Mouse (Mus musculus): ENCODE results near the gene Rabl6. TPM values are rescaled to one million over a fixed set of nuclear protein-coding genes. Genes with fewer than 3 reads are reported as not detected.

Gene Rabl6
- polyA plus RNA-seq, 1 experiment from 2014 or later: 81.1 TPM

DNA sequence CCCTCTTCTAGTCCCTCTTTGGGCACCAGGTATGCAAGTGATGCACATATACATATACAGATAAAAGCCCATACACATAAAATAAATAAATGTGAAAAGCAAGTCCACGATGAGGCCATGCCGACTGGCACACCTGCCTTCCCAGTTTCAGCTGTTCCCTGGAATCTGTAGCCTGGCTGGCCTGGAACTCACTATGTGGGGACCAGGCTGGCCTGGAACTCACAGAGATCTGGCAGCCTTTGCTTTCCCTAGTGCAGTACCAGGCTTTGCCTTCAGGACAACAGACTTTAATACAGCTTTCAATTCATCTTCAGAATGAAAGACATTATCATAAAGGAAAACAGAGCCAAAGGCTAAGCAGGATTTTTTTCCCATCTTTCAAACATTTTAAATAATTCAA lies 74.6 kb downstream of the Rabl6 start:
- peaks cover 35% of the 10 kb centered on the region for H3K36me3 ChIP-seq
- no peak overlapping the region for H3K4me3 ChIP-seq
- no peaks in the 10 kb centered on the region for H3K9me3 ChIP-seq
- no peak overlapping the region for H3K27ac ChIP-seq (replicated peaks)
- no peaks in the 10 kb centered on the region for H3K4me1 ChIP-seq
- WGBS: 91% methylated on average over 2 of the region's 2 CpGs
- H3K9ac ChIP-seq (replicated peaks): no peak overlapping the region
- H3K4me2 ChIP-seq (replicated peaks): no peak overlapping the region
- no peaks in the 10 kb centered on the region for H3K27me3 ChIP-seq
- no peak for ATAC-seq (replicated peaks)

Other genes starting within 250 kb of the Rabl6 start
- gene Uap1l1, start 242.8 kb downstream of the Rabl6 start, polyA plus RNA-seq (2015; fragmentation: Nextera tagmentation; extraction: Ambion mirVana): 4.1 and 5.1 TPM in 2 replicates
- gene Sapcd2, start 236.2 kb downstream of the Rabl6 start, polyA plus RNA-seq (2015; fragmentation: Nextera tagmentation; extraction: Ambion mirVana): 31.9 and 32.6 TPM in 2 replicates
- gene Entpd2, start 212.6 kb downstream of the Rabl6 start, polyA plus RNA-seq (2015; fragmentation: Nextera tagmentation; extraction: Ambion mirVana): 3.6 and 4.8 TPM in 2 replicates
- 406 and 408 TPM in 2 replicates for gene Npdc1, start 209.2 kb downstream of the Rabl6 start, polyA plus RNA-seq (2015; fragmentation: Nextera tagmentation; extraction: Ambion mirVana)
- gene Fut7, start 185.3 kb downstream of the Rabl6 start, polyA plus RNA-seq (2015; fragmentation: Nextera tagmentation; extraction: Ambion mirVana): 0.20 TPM in 1 of 2 replicates, not detected in the other
- 11.6 and 14.1 TPM in 2 replicates for gene Abca2, start 179.8 kb downstream of the Rabl6 start, polyA plus RNA-seq (2015; fragmentation: Nextera tagmentation; extraction: Ambion mirVana)
- 3.3 and 3.4 TPM in 2 replicates for gene Clic3, start 151.7 kb downstream of the Rabl6 start, polyA plus RNA-seq (2015; fragmentation: Nextera tagmentation; extraction: Ambion mirVana)
- 100 and 101 TPM in 2 replicates for gene Paxx, start 147.4 kb downstream of the Rabl6 start, polyA plus RNA-seq (2015; fragmentation: Nextera tagmentation; extraction: Ambion mirVana)
- 112 and 123 TPM in 2 replicates for gene Ptgds, start 138.5 kb downstream of the Rabl6 start, polyA plus RNA-seq (2015; fragmentation: Nextera tagmentation; extraction: Ambion mirVana)
- gene Lcn12, start 114.6 kb downstream of the Rabl6 start, polyA plus RNA-seq (2015; fragmentation: Nextera tagmentation; extraction: Ambion mirVana): not detected in 2 replicates
- gene Fbxw5, start 107.8 kb downstream of the Rabl6 start, polyA plus RNA-seq (2015; fragmentation: Nextera tagmentation; extraction: Ambion mirVana): 128 and 130 TPM in 2 replicates
- 3.4 and 4.7 TPM in 2 replicates for gene C8g, start 106.8 kb downstream of the Rabl6 start, polyA plus RNA-seq (2015; fragmentation: Nextera tagmentation; extraction: Ambion mirVana)
- 28.2 and 28.6 TPM in 2 replicates for gene Traf2, start 61.6 kb downstream of the Rabl6 start, polyA plus RNA-seq (2015; fragmentation: Nextera tagmentation; extraction: Ambion mirVana)
- gene Edf1, start 50.7 kb downstream of the Rabl6 start, polyA plus RNA-seq (2015; fragmentation: Nextera tagmentation; extraction: Ambion mirVana): 368 and 393 TPM in 2 replicates
- gene Mamdc4, start 33.7 kb downstream of the Rabl6 start, polyA plus RNA-seq (2015; fragmentation: Nextera tagmentation; extraction: Ambion mirVana): 4.2 and 5.3 TPM in 2 replicates
- 151 and 158 TPM in 2 replicates for gene Phpt1, start 33.3 kb downstream of the Rabl6 start, polyA plus RNA-seq (2015; fragmentation: Nextera tagmentation; extraction: Ambion mirVana)
- gene Ajm1, start 26.8 kb downstream of the Rabl6 start, polyA plus RNA-seq (2015; fragmentation: Nextera tagmentation; extraction: Ambion mirVana): 5.5 and 5.9 TPM in 2 replicates
- gene Ccdc183, start 9.2 kb upstream of the Rabl6 start, polyA plus RNA-seq (2015; fragmentation: Nextera tagmentation; extraction: Ambion mirVana): 0.14 and 0.20 TPM in 2 replicates
- 23.8 and 25.0 TPM in 2 replicates for gene Tmem141, start 13.5 kb upstream of the Rabl6 start, polyA plus RNA-seq (2015; fragmentation: Nextera tagmentation; extraction: Ambion mirVana)
- 2.2 and 2.7 TPM in 2 replicates for gene Fcna, start 19.5 kb upstream of the Rabl6 start, polyA plus RNA-seq (2015; fragmentation: Nextera tagmentation; extraction: Ambion mirVana)
- gene Lcn8, start 44.6 kb upstream of the Rabl6 start, polyA plus RNA-seq (2015; fragmentation: Nextera tagmentation; extraction: Ambion mirVana): not detected in 2 replicates
- gene Lcn5, start 49.4 kb upstream of the Rabl6 start, polyA plus RNA-seq (2015; fragmentation: Nextera tagmentation; extraction: Ambion mirVana): not detected in 2 replicates
- gene Lcn6, start 68.3 kb upstream of the Rabl6 start, polyA plus RNA-seq (2015; fragmentation: Nextera tagmentation; extraction: Ambion mirVana): not detected in 2 replicates
- gene Lcn10, start 74.2 kb upstream of the Rabl6 start, polyA plus RNA-seq (2015; fragmentation: Nextera tagmentation; extraction: Ambion mirVana): not detected in 2 replicates
- gene Obp2a, start 91.5 kb upstream of the Rabl6 start, polyA plus RNA-seq (2015; fragmentation: Nextera tagmentation; extraction: Ambion mirVana): not detected in 2 replicates
- gene Bmyc, start 98.2 kb upstream of the Rabl6 start, polyA plus RNA-seq (2015; fragmentation: Nextera tagmentation; extraction: Ambion mirVana): 115 TPM in 2 replicates
- gene Obp2b, start 128.5 kb upstream of the Rabl6 start, polyA plus RNA-seq (2015; fragmentation: Nextera tagmentation; extraction: Ambion mirVana): not detected in 2 replicates
- not detected in 2 replicates for gene Lcn3, start 157.0 kb upstream of the Rabl6 start, polyA plus RNA-seq (2015; fragmentation: Nextera tagmentation; extraction: Ambion mirVana)
- not detected in 2 replicates for gene Lcn11, start 168.5 kb upstream of the Rabl6 start, polyA plus RNA-seq (2015; fragmentation: Nextera tagmentation; extraction: Ambion mirVana)
- not detected in 2 replicates for gene Gm13539, start 173.7 kb upstream of the Rabl6 start, polyA plus RNA-seq (2015; fragmentation: Nextera tagmentation; extraction: Ambion mirVana)
- gene Glt6d1, start 207.3 kb upstream of the Rabl6 start, polyA plus RNA-seq (2015; fragmentation: Nextera tagmentation; extraction: Ambion mirVana): not detected in 2 replicates
- gene Lcn9, start 214.6 kb upstream of the Rabl6 start, polyA plus RNA-seq (2015; fragmentation: Nextera tagmentation; extraction: Ambion mirVana): not detected in 2 replicates
- not detected in 2 replicates for gene Sohlh1, start 238.7 kb upstream of the Rabl6 start, polyA plus RNA-seq (2015; fragmentation: Nextera tagmentation; extraction: Ambion mirVana)

Measured in forebrain, embryonic 15.5 days (tissue).